Mouse (Mus musculus): ENCODE data around the gene Amdhd1. TPM values are rescaled to one million over a fixed set of nuclear protein-coding genes. Genes with fewer than 3 reads are reported as not detected.

Amdhd1 gene
- total and polyA plus RNA-seq, 3 experiments: not detected

GRCm38 (mm10) chr10:93589281-93589848, 49.5 kb upstream of the Amdhd1 start, which contains the start of gene Snrpf (continued):
- TF ChIP-seq CHD1 (IDR thresholded peaks at IDR 0.05; ENCODE audit: low read depth, low read length) (no peak), MYB (IDR thresholded peaks at IDR 0.05; ENCODE audit: low read depth, low read length) (no peak)

GRCm38 (mm10) chr10:93588796-93589195, 49.0 kb upstream of the Amdhd1 start:
- no peaks in the 10 kb centered on the region for H3K9me3 ChIP-seq (replicated peaks; ENCODE audit: insufficient read depth, low read length)
- H3K27me3 ChIP-seq (ENCODE audit: control insufficient read depth in 1 of 2, insufficient read depth in 2 of 2, low read length in 2 of 2): no peaks in the 10 kb centered on the region
- H3K9ac ChIP-seq (ENCODE audit: control insufficient read depth, low read depth, low read length, poor library complexity, severe bottlenecking): peak overlapping the region; percentile 95
- H3K4me3 ChIP-seq (ENCODE audit: control insufficient read depth in 1 of 2, insufficient read depth in 1 of 2, low read depth in 2 of 2, low read length in 2 of 2): peak overlapping the region; percentile 90 to 98
- peaks cover 4 to 10% of the 10 kb centered on the region in 2 experiments; a peak in 2 of 4 replicates for H3K4me1 ChIP-seq (ENCODE audit: control insufficient read depth in 1 of 2, insufficient read depth in 2 of 2, low read length in 2 of 2)
- H3K27ac ChIP-seq (ENCODE audit: control insufficient read depth, low read depth, low read length): no peak overlapping the region
- TF ChIP-seq ZC3H11A (IDR thresholded peaks at IDR 0.05; ENCODE audit: low read depth, low read length) (no peak), EP300 (IDR thresholded peaks at IDR 0.05; ENCODE audit: low read depth in 1 of 2, low read length in 2 of 2) (no peak), CHD2 (IDR thresholded peaks at IDR 0.05; ENCODE audit: low read length) (no peak), MAZ (IDR thresholded peaks at IDR 0.05; ENCODE audit: low read depth, low read length) (no peak), HCFC1 (IDR thresholded peaks at IDR 0.05; ENCODE audit: low read depth, low read length) (no peak), UBTF (IDR thresholded peaks at IDR 0.05; ENCODE audit: borderline replicate concordance, insufficient read depth, low read depth, low read length) (no peak), POLR2A (IDR thresholded peaks at IDR 0.05; ENCODE audit: control insufficient read depth in 1 of 2, insufficient read depth in 1 of 2, low read depth in 1 of 2, low read length in 2 of 2, poor library complexity in 1 of 2) (no peak), SIN3A (IDR thresholded peaks at IDR 0.05; ENCODE audit: low read length) (no peak), TBP (IDR thresholded peaks at IDR 0.05; ENCODE audit: low read depth, low read length) (no peak), MXI1 (IDR thresholded peaks at IDR 0.05; ENCODE audit: low read depth, low read length) (no peak)
- peak; percentile 30 for DNase-seq (ENCODE audit: low read depth, low spot score)
- peaks cover 10 to 31% of the 10 kb centered on the region in 2 experiments for H3K36me3 ChIP-seq (ENCODE audit: control insufficient read depth in 1 of 2, insufficient read depth in 2 of 2, low read length in 2 of 2)
- H3K79me2 ChIP-seq (ENCODE audit: control insufficient read depth, insufficient read depth, low read length, poor library complexity): peaks cover 25% of the 10 kb centered on the region

GRCm38 (mm10) chr10:93577271-93577886, 37.5 kb upstream of the Amdhd1 start:
- TF ChIP-seq SMC3 (IDR thresholded peaks at IDR 0.05; ENCODE audit: low read depth, low read length) (peak; percentile 91), RAD21 (IDR thresholded peaks at IDR 0.05; ENCODE audit: low read depth, low read length) (peak; percentile 82), CTCF (IDR thresholded peaks at IDR 0.05 in 2 of 3, conservative IDR thresholded peaks at IDR 0.05 in 1 of 3; ENCODE audit: control insufficient read depth in 1 of 3, insufficient read depth in 1 of 3, low read depth in 2 of 3, low read length in 3 of 3, poor library complexity in 1 of 3, severe bottlenecking in 1 of 3) (peak; percentile 73 to 91 (median 83)), CHD1 (IDR thresholded peaks at IDR 0.05; ENCODE audit: low read depth, low read length) (no peak), RCOR1 (IDR thresholded peaks at IDR 0.05; ENCODE audit: low read depth, low read length) (no peak), ZNF384 (IDR thresholded peaks at IDR 0.05; ENCODE audit: low read depth, low read length) (peak; percentile 72), ZC3H11A (IDR thresholded peaks at IDR 0.05; ENCODE audit: low read depth, low read length) (peak; percentile 74), ZMIZ1 (IDR thresholded peaks at IDR 0.05; ENCODE audit: low read depth, low read length) (no peak), MXI1 (IDR thresholded peaks at IDR 0.05; ENCODE audit: low read depth, low read length) (no peak), ELF1 (IDR thresholded peaks at IDR 0.05; ENCODE audit: low read depth, low read length) (0 out of 2 replicates have a peak, but pooled peaks have one; percentile 10)
- DNase-seq (ENCODE audit: low read depth, low spot score): peak; percentile 91
- Histone ChIP-seq H3K36me3 (ENCODE audit: control insufficient read depth in 1 of 2, insufficient read depth in 2 of 2, low read length in 2 of 2) (no peaks in the 10 kb centered on the region; a peak in 1 of 4 replicates), H3K9ac (ENCODE audit: control insufficient read depth, low read depth, low read length, poor library complexity, severe bottlenecking) (no peak overlapping the region), H3K27me3 (ENCODE audit: control insufficient read depth in 1 of 2, insufficient read depth in 2 of 2, low read length in 2 of 2) (no peaks in the 10 kb centered on the region), H3K4me1 (ENCODE audit: control insufficient read depth in 1 of 2, insufficient read depth in 2 of 2, low read length in 2 of 2) (peaks cover 0 to 4% of the 10 kb centered on the region in 2 experiments; a peak in 1 of 4 replicates), H3K79me2 (ENCODE audit: control insufficient read depth, insufficient read depth, low read length, poor library complexity) (no peaks in the 10 kb centered on the region), H3K9me3 (replicated peaks; ENCODE audit: insufficient read depth, low read length) (no peaks in the 10 kb centered on the region), H3K4me3 (ENCODE audit: control insufficient read depth in 1 of 2, insufficient read depth in 1 of 2, low read depth in 2 of 2, low read length in 2 of 2) (no peak overlapping the region), H3K27ac (ENCODE audit: control insufficient read depth, low read depth, low read length) (no peak overlapping the region)
